Mouse (Mus musculus) layer of hippocampus, adult 2 months (tissue): Measurements from ENCODE around the gene Slc24a5. TPM values are rescaled to one million over a fixed set of nuclear protein-coding genes. Genes with fewer than 3 reads are reported as not detected.

Source experiments
- DNase-seq, 2 experiments: peaks; one replicate each; pipeline ENCODE4 v3.0.0; 2022; ENCODE audit warnings: low spot score in 2 of 2
- H3K27ac ChIP-seq: fragments of 200-600 bp; 2 replicates; pipeline ENCODE4 v1.8.1; 2022
- H3K4me3 ChIP-seq: fragments of 200-600 bp; 2 replicates; pipeline ENCODE4 v1.8.1; 2022; ENCODE audit warnings: mild to moderate bottlenecking
- CTCF ChIP-seq: fragments of 200-600 bp; conservative IDR thresholded peaks from 2 replicates; pipeline ENCODE4 v1.8.1; 2022; ENCODE audit warnings: antibody characterized with exemption, mild to moderate bottlenecking, moderate library complexity
- long read RNA-seq, 2 experiments: library from polyadenylated mRNA; stranded (forward); transcript quantifications; one replicate each; pipeline ENCODE4 v2.0.0; 2021; ENCODE audit warnings: borderline mapping rate in 2 of 2
- total RNA-seq, 2 experiments: library from RNA; stranded (reverse); gene quantifications; 2 replicates each; pipeline ENCODE4 v1.2.3; 2021

The Slc24a5 gene
- under 1 TPM; 0.47 to 0.61 TPM for total RNA-seq
- long read RNA-seq, experiment 1, partial matches to known transcripts = 0 of 18 reads
- long read RNA-seq, experiment 1, other reads (novel, unspliced or antisense) = 17 of 18 reads
- long read RNA-seq, experiment 2 = 0 reads

- no peak for TF ChIP-seq CTCF
- no peak within 1 kb of the TSS for H3K27ac ChIP-seq
- no peak within 1 kb of the TSS for H3K4me3 ChIP-seq
- no peak for DNase-seq
These were observed at the start of gene Slc24a5 for GRCm38 (mm10) chr2:125067894-125068293. TSS of gene Slc24a5 (plus strand) at chr2:125068124.

- Histone ChIP-seq H3K4me3 (no peak overlapping the region), H3K27ac (no peak overlapping the region)
- no peak for DNase-seq
- TF ChIP-seq CTCF = no peak
These were observed 43.5 kb upstream of the Slc24a5 start for GRCm38 (mm10) chr2:125024386-125024785.

GRCm38 (mm10) chr2:125026358-125027000, 41.4 kb upstream of the Slc24a5 start:
- no peak for TF ChIP-seq CTCF
- DNase-seq = no peak
- H3K27ac ChIP-seq = no peak overlapping the region
- H3K4me3 ChIP-seq = no peak overlapping the region

- Histone ChIP-seq H3K27ac (no peak overlapping the region), H3K4me3 (no peak overlapping the region)
- TF ChIP-seq CTCF = no peak
- DNase-seq = no peak
These were observed 37.3 kb upstream of the Slc24a5 start for GRCm38 (mm10) chr2:125030591-125030990.

GRCm38 (mm10) chr2:125031111-125031510, 36.8 kb upstream of the Slc24a5 start:
- no peak for TF ChIP-seq CTCF
- Histone ChIP-seq H3K27ac (peak overlapping the region; percentile 18; the same call in 1 of the 2 replicates), H3K4me3 (no peak overlapping the region)
- no peak for DNase-seq

GRCm38 (mm10) chr2:125031562-125032257, 36.2 kb upstream of the Slc24a5 start:
- H3K4me3 ChIP-seq = peak overlapping the region; percentile 14; the same call in 1 of the 2 replicates
- H3K27ac ChIP-seq = peak overlapping the region; percentile 77

GRCm38 (mm10) chr2:125032258-125032973, 35.5 kb upstream of the Slc24a5 start:
- TF ChIP-seq CTCF = peak; percentile 9; the same call in 1 of the 2 replicates
- peak overlapping the region; percentile 77 for H3K27ac ChIP-seq
- no peak for DNase-seq

More at GRCm38 (mm10) chr2:125031562-125032257, 36.2 kb upstream of the Slc24a5 start:
- peak; percentile 69 to 84 for DNase-seq
- TF ChIP-seq CTCF = no peak

GRCm38 (mm10) chr2:125033042-125033743, 34.7 kb upstream of the Slc24a5 start:
- Histone ChIP-seq H3K4me3 (no peak overlapping the region), H3K27ac (peak overlapping the region; percentile 77; the same call in 1 of the 2 replicates)
- no peak for TF ChIP-seq CTCF
- DNase-seq = no peak

More at GRCm38 (mm10) chr2:125032258-125032973, 35.5 kb upstream of the Slc24a5 start:
- peak overlapping the region; percentile 14 for H3K4me3 ChIP-seq

- DNase-seq = peak; percentile 46 to 58
- Histone ChIP-seq H3K4me3 (no peak overlapping the region), H3K27ac (peak overlapping the region; percentile 81)
- TF ChIP-seq CTCF = peak; percentile 66
These were observed 12.5 kb upstream of the Slc24a5 start for GRCm38 (mm10) chr2:125055316-125055903.

- H3K27ac ChIP-seq = peak overlapping the region; percentile 43
- no peak overlapping the region for H3K4me3 ChIP-seq
- DNase-seq = peak; percentile 53 to 59
- peak; percentile 84 for TF ChIP-seq CTCF
These were observed 10.6 kb upstream of the Slc24a5 start for GRCm38 (mm10) chr2:125057250-125057815.

- H3K4me3 ChIP-seq = no peak overlapping the region
- no peak for DNase-seq
- TF ChIP-seq CTCF = no peak
- H3K27ac ChIP-seq = no peak overlapping the region
These were observed 6.5 kb upstream of the Slc24a5 start for GRCm38 (mm10) chr2:125061451-125061850.

- DNase-seq = no peak
- no peak overlapping the region for H3K27ac ChIP-seq
- no peak for TF ChIP-seq CTCF
These were observed 5.0 kb upstream of the Slc24a5 start for GRCm38 (mm10) chr2:125062944-125063343.

More at GRCm38 (mm10) chr2:125062944-125063343, 5.0 kb upstream of the Slc24a5 start:
- no peak overlapping the region for H3K4me3 ChIP-seq
